Mouse (Mus musculus) heart, postnatal 0 days (tissue): ENCODE results near the gene Mcts2.

Experiments
- CTCF ChIP-seq: IDR thresholded peaks from 2 replicates; pipeline ENCODE4 v1.5.1; 2016; ENCODE audit warnings: antibody characterized with exemption, control low read depth, low read depth
- EP300 ChIP-seq: IDR thresholded peaks from 2 replicates; pipeline ENCODE4 v1.6.1; 2016; ENCODE audit warnings: antibody characterized with exemption, low read depth

DNA sequence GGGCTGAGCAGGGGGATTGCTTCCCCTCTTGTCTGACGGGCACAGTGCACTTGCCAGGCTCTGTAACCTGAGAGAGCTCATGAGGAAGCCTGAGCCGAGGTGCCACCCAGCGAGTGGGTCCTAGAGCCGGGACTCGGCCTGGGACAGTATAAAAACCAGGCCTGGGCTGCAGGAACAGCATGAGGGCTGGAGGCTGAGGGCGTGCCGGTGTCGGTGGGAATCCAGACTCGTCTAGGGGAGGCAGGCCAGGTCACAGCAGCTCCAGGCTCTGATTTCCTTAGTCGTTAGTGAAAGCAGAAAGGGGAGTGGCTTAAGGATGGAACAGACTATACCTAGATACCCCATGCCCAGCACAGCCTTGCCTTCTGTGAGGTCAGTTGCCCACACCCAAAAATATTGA, 9.2 kb downstream of the Mcts2 start:
- TF ChIP-seq CTCF = no peak
- TF ChIP-seq EP300 = no peak
